In genomic region chr3:125935796-125936195, GRCm38 (mm10) we compare ENCODE assay signal across 24 mouse cellular contexts. TPM values are rescaled to one million over a fixed set of nuclear protein-coding genes. Genes with fewer than 3 reads are reported as not detected.
DNase-seq lines count a peak whose midpoint lies in the region; TF ChIP-seq lines count a peak whose summit lies in the region.
"Had no signal": no experiment of that assay in that cellular context is flagged by ENCODE, and none has a peak within 500 bp of the region (broad histone marks: within the 10 kb centered on the region; RNA-seq: fewer than 3 reads in every experiment).

No protein-coding gene starts in this region.

- no peaks in the 10 kb centered on the region for H3K9me3 ChIP-seq in MEL (replicated peaks; ENCODE audit: insufficient read depth, low read length)

- peak overlapping the region; percentile 11; the same call in 1 of the 2 replicates for H3K4me3 ChIP-seq in layer of hippocampus, adult 2 months
- H3K4me3 ChIP-seq in MEL (ENCODE audit: control insufficient read depth in 1 of 2, insufficient read depth in 1 of 2, low read depth in 2 of 2, low read length in 2 of 2), result no peak overlapping the region

- no peak for DNase-seq in layer of hippocampus, adult 2 months (ENCODE audit: low spot score in 2 of 2)
- no peak for DNase-seq in layer of hippocampus, adult 9-10 months (ENCODE audit: low spot score)
- peak; percentile 21 for DNase-seq in MEL (ENCODE audit: low read depth, low spot score)
- peak; percentile 26 for DNase-seq in MEL-GATA-1-ER (ENCODE audit: extremely low read depth, low read depth)
- no peak for DNase-seq in gastrocnemius, adult 18-20 months (ENCODE audit: low spot score)
- no peak for DNase-seq in kidney, postnatal 4 days
- DNase-seq: adrenal gland, adult 2 months; adrenal gland, adult 8-10 months; adrenal gland, postnatal 10 days; adrenal gland, postnatal 14 days; adrenal gland, postnatal 25 days; adrenal gland, postnatal 36 days; B cell, adult 2 months; cerebellum, adult 11 months; cerebellum, adult 11-12 months; cerebellum, adult 18-20 months; cerebellum, adult 2 months; cerebellum, adult 8-10 months had no signal

- TF ChIP-seq RAD21 in MEL (IDR thresholded peaks at IDR 0.05; ENCODE audit: low read depth, low read length), result no peak

- H3K4me1 ChIP-seq in MEL (ENCODE audit: control insufficient read depth in 1 of 2, insufficient read depth in 2 of 2, low read length in 2 of 2), result peaks cover 9 to 25% of the 10 kb centered on the region in 2 experiments

- no peak for TF ChIP-seq CTCF in layer of hippocampus, adult 2 months (conservative IDR thresholded peaks at IDR 0.05)
- TF ChIP-seq CTCF in MEL (IDR thresholded peaks at IDR 0.05 in 2 of 3, conservative IDR thresholded peaks at IDR 0.05 in 1 of 3; ENCODE audit: control insufficient read depth in 1 of 3, insufficient read depth in 1 of 3, low read depth in 2 of 3, low read length in 3 of 3, poor library complexity in 1 of 3, severe bottlenecking in 1 of 3), result no peak

- no peak; a peak in 1 of 4 replicates for TF ChIP-seq EP300 in MEL (IDR thresholded peaks at IDR 0.05; ENCODE audit: low read depth in 1 of 2, low read length in 2 of 2)

- no peak overlapping the region for H3K9ac ChIP-seq in MEL (ENCODE audit: control insufficient read depth, low read depth, low read length, poor library complexity, severe bottlenecking)

- no peaks in the 10 kb centered on the region for H3K79me2 ChIP-seq in MEL (ENCODE audit: control insufficient read depth, insufficient read depth, low read length, poor library complexity)

- no peaks in the 10 kb centered on the region for H3K27me3 ChIP-seq in MEL (ENCODE audit: control insufficient read depth in 1 of 2, insufficient read depth in 2 of 2, low read length in 2 of 2)
- H3K27me3 ChIP-seq: CH12.LX, Patski had no signal

- peaks cover 0 to 21% of the 10 kb centered on the region in 2 experiments; a peak in 2 of 4 replicates for H3K36me3 ChIP-seq in MEL (ENCODE audit: control insufficient read depth in 1 of 2, insufficient read depth in 2 of 2, low read length in 2 of 2)
- H3K36me3 ChIP-seq: G1E had no signal

- TF ChIP-seq POLR2A in MEL (IDR thresholded peaks at IDR 0.05; ENCODE audit: control insufficient read depth in 1 of 2, insufficient read depth in 1 of 2, low read depth in 1 of 2, low read length in 2 of 2, poor library complexity in 1 of 2), result no peak

- H3K27ac ChIP-seq in layer of hippocampus, adult 2 months, result 0 out of 2 replicates have a peak overlapping the region, but pooled peaks have one; percentile 73
- no peak overlapping the region for H3K27ac ChIP-seq in MEL (ENCODE audit: control insufficient read depth, low read depth, low read length)

TF ChIP-seq in MEL, 35 proteins besides CTCF, POLR2A, EP300 and RAD21:
- TF ChIP-seq ZNF384 (IDR thresholded peaks at IDR 0.05; ENCODE audit: low read depth, low read length), result peak; percentile 97
- peak; percentile 41 for TF ChIP-seq GATA1 (IDR thresholded peaks at IDR 0.05; ENCODE audit: low read depth, low read length)
- TF ChIP-seq ETS1 (IDR thresholded peaks at IDR 0.05; ENCODE audit: low read depth, low read length), result no peak

RNA-seq across cellular contexts. Expression of gene Ugt8a, which starts 2.6 kb away (rescaled TPM):
- total RNA-seq in layer of hippocampus, adult 2 months (2021), result 10 to 100 TPM; 27.5 to 28.5 TPM
- not detected in 2 replicates for total RNA-seq in MEL (2012; rRNA removed)
- not detected for polyA plus RNA-seq in MEL (2012; ENCODE audit: insufficient read depth in 1 of 2, insufficient read length in 2 of 2, low read depth in 1 of 2, low replicate concordance in 2 of 2, missing spikeins in 1 of 2)
- total RNA-seq in gastrocnemius, adult 18-20 months (2021), result under 1 TPM; 0.73 to 0.85 TPM
- total RNA-seq: adrenal gland, adult 18-20 months; adrenal gland, postnatal 25 days; adrenal gland, postnatal 36 days; CH12.LX had no signal
- polyA plus RNA-seq: activated CD4-positive, CD25-positive, alpha-beta regulatory T cell, adult 4 months; adrenal gland, adult 2 months; CD4-positive, CD25-positive, alpha-beta regulatory T cell, adult 4 months; G1E had no signal

Comparison
In these comparisons a context has a peak if more than half of its experiments do, and no peak if none do; other contexts are left out.
1. DNase-seq: peak in MEL (single experiment) and MEL-GATA-1-ER (single experiment); none in layer of hippocampus, adult 2 months (0 of 2), layer of hippocampus, adult 9-10 months (single experiment), gastrocnemius, adult 18-20 months (single experiment) and kidney, postnatal 4 days (0 of 2).
2. RNA of gene Ugt8a, which starts 2.6 kb away (total RNA-seq): 27.5 to 28.5 TPM in layer of hippocampus, adult 2 months; 0.73 to 0.85 TPM in gastrocnemius, adult 18-20 months and not detected in MEL; every median in the first group is over 10 times any median in the second.